Mouse (Mus musculus): ENCODE results near the gene U2af2.

DNA sequence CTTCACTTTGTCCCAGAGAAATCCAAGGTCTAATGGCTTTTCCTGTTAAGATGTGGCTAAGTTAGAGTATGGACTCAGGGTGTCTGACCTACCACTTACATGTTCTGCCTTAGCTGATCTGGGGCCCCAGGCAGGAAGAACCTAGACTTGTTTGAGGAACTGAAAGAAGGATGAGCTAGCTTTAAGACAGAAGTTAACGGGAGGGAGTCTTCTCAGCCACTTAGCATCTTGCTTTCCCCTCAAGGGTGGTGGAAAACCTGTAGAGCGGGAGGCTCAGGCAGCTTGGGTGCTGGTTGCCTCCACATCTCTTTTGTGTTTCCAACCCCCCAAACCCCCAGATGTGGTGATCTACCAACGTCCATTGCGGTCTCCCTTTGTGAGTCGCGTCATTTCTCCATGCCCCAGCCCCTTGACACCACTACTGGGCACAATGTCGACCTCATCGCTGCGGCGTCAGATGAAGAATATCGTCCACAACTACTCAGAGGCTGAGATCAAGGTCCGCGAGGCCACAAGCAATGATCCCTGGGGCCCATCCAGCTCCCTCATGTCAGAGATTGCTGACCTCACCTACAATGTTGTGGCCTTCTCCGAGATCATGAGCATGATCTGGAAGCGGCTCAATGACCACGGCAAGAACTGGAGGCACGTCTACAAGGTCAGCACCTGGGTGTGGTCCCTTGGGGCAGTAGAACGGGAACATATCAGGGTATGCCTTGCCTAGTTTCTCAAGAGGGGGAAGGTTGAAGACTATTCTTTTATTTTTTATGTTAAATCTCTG is 21.6 kb downstream of the U2af2 start:
- TF ChIP-seq CTCF (IDR thresholded peaks at IDR 0.05; ENCODE audit: low read depth), result no peak
- TF ChIP-seq EP300 (IDR thresholded peaks at IDR 0.05; ENCODE audit: low read depth), result no peak

Measured in heart, postnatal 0 days (tissue).